Mouse (Mus musculus) stomach, postnatal 0 days (tissue): Measurements from ENCODE around the gene Olfr1089.

Experiments used
- CTCF ChIP-seq: IDR thresholded peaks from 2 replicates; pipeline ENCODE4 v1.5.1; 2016; ENCODE audit warnings: antibody characterized with exemption, low read depth, mild to moderate bottlenecking, moderate library complexity
- EP300 ChIP-seq: optimal IDR thresholded peaks from 2 replicates; pipeline ENCODE3; 2016; ENCODE audit warnings: antibody characterized with exemption

GRCm38 (mm10) chr2:86698295-86698694, 35.2 kb downstream of the Olfr1089 start, which contains the start of gene Olfr1087:
- TF ChIP-seq EP300 (no peak), CTCF (no peak)
